ENCODE assay signal across 13 mouse cellular contexts in the genomic region with DNA sequence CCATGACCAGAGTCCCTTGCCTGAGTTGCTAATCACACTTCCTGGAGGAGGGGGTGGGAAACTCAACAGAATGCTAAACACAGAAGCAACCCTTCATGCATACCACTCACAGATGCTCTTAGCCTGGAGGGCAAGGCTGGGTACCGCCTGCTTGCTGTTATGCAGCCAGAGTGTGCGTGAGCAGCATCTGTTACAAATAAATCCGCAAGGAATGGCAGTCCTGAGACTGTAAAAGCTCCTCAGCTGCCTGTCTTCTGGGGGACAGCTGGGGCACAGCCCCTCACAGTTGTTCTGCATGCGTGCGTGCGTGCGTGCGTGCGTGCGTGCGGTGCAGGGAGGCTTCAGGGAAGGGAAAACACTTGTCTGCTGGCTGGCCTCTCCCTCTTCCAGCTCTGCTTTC.
DNase-seq lines count a peak whose midpoint lies in the region; ATAC-seq lines count a peak whose summit lies in the region.
"Had no signal": no experiment of that assay in that cellular context is flagged by ENCODE, and none has a peak within 500 bp of the region (broad histone marks: within the 10 kb centered on the region; RNA-seq: fewer than 3 reads in every experiment).

No protein-coding gene starts in this region.

- 38% methylated on average over 11 of the region's 11 CpGs for WGBS in embryonic facial prominence, embryonic 12.5 days
- 40% methylated on average over 11 of the region's 11 CpGs for WGBS in hindbrain, embryonic 13.5 days
- 53% methylated on average over 11 of the region's 11 CpGs for WGBS in midbrain, embryonic 13.5 days

- H3K27ac ChIP-seq in embryonic facial prominence, embryonic 12.5 days, result peak overlapping the region; percentile 54; the same call in 1 of the 2 replicates
- peak overlapping the region; percentile 45; the same call in 1 of the 2 replicates for H3K27ac ChIP-seq in hindbrain, embryonic 13.5 days
- H3K27ac ChIP-seq in midbrain, embryonic 13.5 days, result peak overlapping the region; percentile 60
- H3K27ac ChIP-seq: intestine, embryonic 15.5 days; stomach, postnatal 0 days had no signal

- H3K4me1 ChIP-seq in embryonic facial prominence, embryonic 12.5 days, result peaks cover 31% of the 10 kb centered on the region
- peaks cover 41% of the 10 kb centered on the region for H3K4me1 ChIP-seq in hindbrain, embryonic 13.5 days (replicated peaks)
- peaks cover 39% of the 10 kb centered on the region for H3K4me1 ChIP-seq in midbrain, embryonic 13.5 days (replicated peaks)
- H3K4me1 ChIP-seq: intestine, embryonic 15.5 days had no signal

- H3K9me3 ChIP-seq in embryonic facial prominence, embryonic 12.5 days, result no peaks in the 10 kb centered on the region
- no peaks in the 10 kb centered on the region for H3K9me3 ChIP-seq in hindbrain, embryonic 13.5 days
- no peaks in the 10 kb centered on the region for H3K9me3 ChIP-seq in midbrain, embryonic 13.5 days
- H3K9me3 ChIP-seq: heart, embryonic 12.5 days; intestine, embryonic 15.5 days had no signal

- H3K4me3 ChIP-seq in embryonic facial prominence, embryonic 12.5 days, result no peak overlapping the region
- no peak overlapping the region for H3K4me3 ChIP-seq in hindbrain, embryonic 13.5 days
- H3K4me3 ChIP-seq in midbrain, embryonic 13.5 days (replicated peaks), result no peak overlapping the region
- H3K4me3 ChIP-seq: heart, embryonic 12.5 days; intestine, embryonic 15.5 days had no signal

- H3K9ac ChIP-seq in embryonic facial prominence, embryonic 12.5 days, result no peak overlapping the region
- 0 out of 2 replicates have a peak overlapping the region, but pooled peaks have one; percentile 31 for H3K9ac ChIP-seq in hindbrain, embryonic 13.5 days
- H3K9ac ChIP-seq in midbrain, embryonic 13.5 days (replicated peaks), result 0 out of 2 replicates have a peak overlapping the region, but pooled peaks have one; percentile 16
- H3K9ac ChIP-seq: heart, embryonic 12.5 days; intestine, embryonic 15.5 days; lung, embryonic 14.5 days had no signal

- peak; percentile 15 for DNase-seq in ES-CJ7 (ENCODE audit: low read depth, low spot score)
- DNase-seq in urinary bladder, adult 2 months (ENCODE audit: low spot score), result no peak
- DNase-seq in layer of hippocampus, adult 18-20 months (ENCODE audit: low spot score in 2 of 2), result no peak
- DNase-seq in layer of hippocampus, postnatal 25 days (ENCODE audit: extremely low spot score in 1 of 2, low spot score in 1 of 2), result no peak
- DNase-seq in lung, postnatal 10 days, result no peak
- DNase-seq: lung, embryonic 14.5 days; right cerebral cortex, postnatal 14 days had no signal

- H3K4me2 ChIP-seq in embryonic facial prominence, embryonic 12.5 days (replicated peaks), result 0 out of 2 replicates have a peak overlapping the region, but pooled peaks have one; percentile 3
- no peak overlapping the region for H3K4me2 ChIP-seq in hindbrain, embryonic 13.5 days
- no peak overlapping the region for H3K4me2 ChIP-seq in midbrain, embryonic 13.5 days (replicated peaks)
- H3K4me2 ChIP-seq: heart, embryonic 12.5 days; intestine, embryonic 15.5 days; lung, embryonic 14.5 days had no signal

- H3K36me3 ChIP-seq in embryonic facial prominence, embryonic 12.5 days, result no peaks in the 10 kb centered on the region
- H3K36me3 ChIP-seq in hindbrain, embryonic 13.5 days, result peaks cover 4% of the 10 kb centered on the region
- H3K36me3 ChIP-seq in midbrain, embryonic 13.5 days, result peaks cover 4% of the 10 kb centered on the region; the same call in 1 of the 2 replicates
- H3K36me3 ChIP-seq: intestine, embryonic 15.5 days had no signal

- ATAC-seq in embryonic facial prominence, embryonic 12.5 days (ENCODE audit: insufficient number of reproducible peaks, insufficient read depth, low FRiP score, low TSS enrichment), result peak; percentile 64; the same call in 1 of the 2 replicates
- peak; percentile 78 for ATAC-seq in hindbrain, embryonic 13.5 days (ENCODE audit: low FRiP score)
- peak; percentile 72 for ATAC-seq in midbrain, embryonic 13.5 days
- ATAC-seq: intestine, embryonic 15.5 days had no signal

- H3K27me3 ChIP-seq in embryonic facial prominence, embryonic 12.5 days, result no peaks in the 10 kb centered on the region
- no peaks in the 10 kb centered on the region for H3K27me3 ChIP-seq in hindbrain, embryonic 13.5 days
- no peaks in the 10 kb centered on the region for H3K27me3 ChIP-seq in midbrain, embryonic 13.5 days
- H3K27me3 ChIP-seq: heart, embryonic 12.5 days; intestine, embryonic 15.5 days had no signal
